Mouse (Mus musculus): ENCODE results near the gene Wdr95. TPM values are rescaled to one million over a fixed set of nuclear protein-coding genes. Genes with fewer than 3 reads are reported as not detected.

The Wdr95 gene
- polyA plus RNA-seq, 1 experiment from 2014 or later: 0.19 TPM

DNA sequence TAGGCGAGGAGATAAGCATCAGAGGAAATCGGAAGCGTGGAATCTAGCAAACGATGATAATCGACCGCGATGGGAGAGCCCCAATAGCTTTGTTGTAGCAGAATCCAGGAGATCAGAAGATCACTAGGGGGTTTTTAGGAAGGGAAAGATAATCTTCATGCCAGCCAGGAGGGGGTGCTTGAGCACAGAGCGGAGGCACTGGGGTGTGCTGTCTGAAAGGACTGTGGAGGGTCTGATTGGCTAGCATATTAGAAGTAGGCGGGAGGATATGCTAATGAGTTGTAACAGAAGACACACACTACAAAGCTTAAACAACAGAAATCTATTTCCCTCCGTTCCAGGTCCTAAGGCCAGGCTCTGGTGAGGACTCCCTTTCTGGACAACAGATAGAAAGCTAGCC is 57.4 kb downstream of the Wdr95 start:
- no peak overlapping the region for H3K27ac ChIP-seq
- peaks cover 9% of the 10 kb centered on the region; the same call in 1 of the 2 replicates for H3K4me1 ChIP-seq

DNA sequence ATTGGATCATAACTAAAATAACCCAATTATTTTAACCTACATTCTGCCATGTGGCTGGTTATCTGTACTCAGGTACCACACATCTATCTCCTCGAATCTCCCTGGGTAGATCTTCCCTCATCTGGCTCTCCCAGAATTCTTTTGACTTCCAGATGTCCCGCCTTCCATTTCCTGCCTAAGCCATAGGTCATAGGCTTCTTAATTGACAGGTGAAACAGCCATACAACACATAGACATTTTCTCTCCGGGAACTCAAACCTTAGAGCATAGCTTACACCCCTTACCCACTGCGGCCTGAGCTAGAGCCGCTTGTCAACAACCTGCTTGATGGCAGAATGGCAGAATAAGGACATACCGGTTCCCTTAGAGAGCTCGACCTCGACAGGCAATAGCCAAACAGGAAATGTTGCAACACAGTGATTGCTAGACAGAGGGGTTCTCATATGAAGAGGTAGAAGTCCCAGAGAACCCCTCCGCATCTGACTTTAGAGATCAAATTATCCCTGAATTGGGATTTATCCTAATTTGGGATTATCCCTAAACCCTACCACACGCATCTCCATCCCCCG is 58.9 kb downstream of the Wdr95 start:
- WGBS: 84% methylated on average over 11 of the region's 11 CpGs
- H3K9ac ChIP-seq: no peak overlapping the region
- no peak overlapping the region for H3K4me2 ChIP-seq
- no peaks in the 10 kb centered on the region for H3K27me3 ChIP-seq
- ATAC-seq (ENCODE audit: insufficient number of reproducible peaks, low FRiP score, low TSS enrichment, low read depth): no peak
- H3K36me3 ChIP-seq: no peaks in the 10 kb centered on the region
- no peak overlapping the region for H3K27ac ChIP-seq
- no peak overlapping the region for H3K4me3 ChIP-seq
- H3K4me1 ChIP-seq: peaks cover 9% of the 10 kb centered on the region; the same call in 1 of the 2 replicates
- H3K9me3 ChIP-seq: no peaks in the 10 kb centered on the region

More for the DNA sequence above, 57.4 kb downstream of the Wdr95 start:
- WGBS: 71% methylated on average over 10 of the region's 10 CpGs
- H3K4me2 ChIP-seq: no peak overlapping the region
- ATAC-seq (ENCODE audit: insufficient number of reproducible peaks, low FRiP score, low TSS enrichment, low read depth): no peak
- H3K27me3 ChIP-seq: no peaks in the 10 kb centered on the region
- no peaks in the 10 kb centered on the region for H3K36me3 ChIP-seq
- H3K9me3 ChIP-seq: no peaks in the 10 kb centered on the region
- no peak overlapping the region for H3K9ac ChIP-seq
- H3K4me3 ChIP-seq: no peak overlapping the region

DNA sequence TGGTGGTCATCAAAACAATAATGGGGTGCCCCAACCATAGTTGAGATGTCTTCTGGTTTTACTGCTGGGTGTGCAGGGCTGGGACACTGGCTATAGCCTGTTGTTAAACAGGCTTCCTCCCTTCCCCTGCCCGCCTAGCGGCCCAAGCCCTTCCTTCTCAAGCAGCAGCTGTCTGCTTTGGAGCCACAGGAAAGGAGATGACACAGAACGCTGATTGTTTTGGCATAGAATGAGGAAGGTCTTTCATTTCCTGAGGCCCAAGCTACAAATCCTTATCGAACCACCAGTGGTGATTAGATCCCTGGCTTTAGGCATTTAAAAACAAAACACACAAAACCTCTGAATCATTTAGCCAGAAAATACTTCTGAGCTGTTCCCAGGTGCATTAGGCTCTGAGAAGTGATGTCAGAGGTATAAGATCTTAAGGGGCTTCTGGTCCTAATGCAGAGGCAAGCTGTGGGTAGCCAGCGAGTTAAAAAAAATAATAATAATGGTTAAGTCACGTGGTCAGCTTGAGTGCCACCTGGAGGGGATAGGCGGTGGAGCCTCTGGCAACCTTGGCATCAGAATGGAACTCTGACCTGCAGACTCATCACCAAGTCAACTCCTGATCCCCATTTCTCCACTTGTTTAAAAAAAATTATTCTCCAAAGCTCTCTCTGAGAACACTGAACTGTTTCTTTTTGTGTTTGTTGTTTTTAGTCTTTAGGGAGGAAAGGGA is 60.5 kb downstream of the Wdr95 start:
- 58% methylated on average over 7 of the region's 7 CpGs for whole genome bisulfite sequencing
- H3K4me3 ChIP-seq: no peak overlapping the region
- no peak overlapping the region for H3K9ac ChIP-seq
- ATAC-seq (ENCODE audit: insufficient number of reproducible peaks, low FRiP score, low TSS enrichment, low read depth): no peak
- no peaks in the 10 kb centered on the region for H3K27me3 ChIP-seq
- no peaks in the 10 kb centered on the region for H3K36me3 ChIP-seq
- H3K9me3 ChIP-seq: no peaks in the 10 kb centered on the region
- no peak overlapping the region for H3K27ac ChIP-seq
- H3K4me2 ChIP-seq: no peak overlapping the region
- H3K4me1 ChIP-seq: 0 out of 2 replicates have a peak, but pooled peaks cover 6% of the 10 kb centered on the region

DNA sequence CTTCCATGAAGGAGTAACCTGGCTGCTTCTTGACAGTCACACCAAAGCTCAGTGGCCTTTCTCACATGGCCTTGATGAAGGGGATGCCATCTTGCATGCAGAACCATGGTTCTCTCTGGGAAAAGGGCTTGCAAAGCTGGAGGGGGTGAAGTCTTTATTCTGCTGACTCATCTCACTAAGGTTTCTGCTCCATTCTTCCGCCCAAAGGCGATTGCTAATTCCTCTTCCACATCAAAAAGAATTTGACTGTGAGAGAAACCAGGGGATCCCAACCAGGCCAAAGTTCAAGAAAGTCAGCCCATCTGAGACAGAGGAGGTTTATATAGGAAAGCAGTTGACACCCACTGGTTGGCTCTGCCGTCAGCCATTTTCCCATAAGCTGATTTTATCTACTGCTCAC is 61.5 kb downstream of the Wdr95 start:
- no peak for ATAC-seq (ENCODE audit: insufficient number of reproducible peaks, low FRiP score, low TSS enrichment, low read depth)
- WGBS: 39% methylated on average over 3 of the region's 3 CpGs
- Histone ChIP-seq H3K27me3 (no peaks in the 10 kb centered on the region), H3K4me3 (no peak overlapping the region), H3K4me1 (no peaks in the 10 kb centered on the region), H3K9ac (no peak overlapping the region), H3K27ac (no peak overlapping the region), H3K4me2 (no peak overlapping the region), H3K9me3 (no peaks in the 10 kb centered on the region), H3K36me3 (no peaks in the 10 kb centered on the region)

DNA sequence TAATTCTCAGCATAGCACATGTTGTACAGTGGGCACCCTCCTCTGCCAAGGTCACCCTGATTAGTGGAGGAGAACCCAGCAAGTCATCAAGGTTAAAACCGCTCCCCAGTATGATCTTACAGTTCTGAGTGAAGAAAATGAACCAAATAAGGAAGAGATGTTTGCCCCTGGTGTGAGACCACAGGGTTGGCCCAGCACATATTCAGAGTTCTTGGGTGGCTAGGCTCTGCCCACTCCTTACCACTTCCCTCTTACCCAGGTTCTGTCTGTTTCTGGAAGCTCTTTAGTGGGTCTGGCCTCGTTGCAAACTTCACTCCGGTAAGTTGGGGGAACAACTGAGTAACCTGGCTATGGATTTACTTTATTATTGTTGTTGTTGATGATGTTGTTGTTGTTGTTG is 65.7 kb downstream of the Wdr95 start:
- no peaks in the 10 kb centered on the region for H3K9me3 ChIP-seq
- no peaks in the 10 kb centered on the region for H3K36me3 ChIP-seq
- no peak overlapping the region for H3K27ac ChIP-seq
- no peaks in the 10 kb centered on the region for H3K27me3 ChIP-seq
- H3K4me1 ChIP-seq: no peaks in the 10 kb centered on the region
- no peak overlapping the region for H3K9ac ChIP-seq
- 82% methylated on average over 3 of the region's 3 CpGs for WGBS
- no peak overlapping the region for H3K4me2 ChIP-seq
- H3K4me3 ChIP-seq: no peak overlapping the region
- ATAC-seq (ENCODE audit: insufficient number of reproducible peaks, low FRiP score, low TSS enrichment, low read depth): no peak

DNA sequence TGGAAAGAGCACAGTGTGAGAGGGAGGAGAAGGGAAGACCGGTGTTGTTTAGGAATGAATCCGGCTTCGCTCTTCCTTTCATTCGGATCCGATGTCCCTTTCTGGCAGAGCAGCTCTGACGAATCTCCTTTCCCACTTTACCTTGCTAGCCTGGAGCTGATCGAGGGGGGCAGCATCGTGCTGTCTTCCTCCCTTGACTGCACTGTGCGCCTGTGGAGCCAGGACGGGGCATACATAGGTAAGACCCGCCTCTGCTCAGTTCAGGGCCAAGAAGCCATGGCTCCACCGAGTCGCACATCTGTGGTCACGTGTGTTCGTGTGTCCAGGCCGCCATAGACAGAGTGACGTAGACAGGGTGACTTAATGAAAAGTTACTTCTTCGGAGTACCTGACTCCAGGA is 68.9 kb downstream of the Wdr95 start:
- Histone ChIP-seq H3K27ac (no peak overlapping the region), H3K4me1 (no peaks in the 10 kb centered on the region), H3K4me3 (no peak overlapping the region), H3K27me3 (no peaks in the 10 kb centered on the region), H3K36me3 (no peaks in the 10 kb centered on the region), H3K9me3 (no peaks in the 10 kb centered on the region), H3K9ac (no peak overlapping the region), H3K4me2 (no peak overlapping the region)
- no peak for ATAC-seq (ENCODE audit: insufficient number of reproducible peaks, low FRiP score, low TSS enrichment, low read depth)
- WGBS: 46% methylated on average over 18 of the region's 18 CpGs

DNA sequence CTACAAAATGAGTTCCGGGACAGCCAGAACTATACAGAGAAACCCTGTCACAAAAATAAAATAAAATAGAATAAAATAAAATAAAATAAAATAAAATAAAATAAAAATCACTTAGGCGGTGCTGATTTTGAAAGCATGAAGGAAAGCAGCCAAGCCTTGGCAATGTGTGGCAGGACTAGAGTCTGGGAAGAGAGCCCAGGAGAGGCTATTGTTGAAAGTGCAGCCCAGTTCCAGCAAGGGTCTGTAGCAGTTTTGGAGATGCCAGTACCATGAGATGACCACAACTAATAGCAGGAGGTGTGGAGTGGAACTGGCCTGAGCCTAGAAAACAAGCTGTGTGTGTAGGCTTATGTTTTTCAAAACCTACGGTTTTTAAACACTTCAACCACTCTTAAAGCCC is 73.5 kb downstream of the Wdr95 start:
- ATAC-seq (ENCODE audit: insufficient number of reproducible peaks, low FRiP score, low TSS enrichment, low read depth): no peak
- no peaks in the 10 kb centered on the region for H3K36me3 ChIP-seq

DNA sequence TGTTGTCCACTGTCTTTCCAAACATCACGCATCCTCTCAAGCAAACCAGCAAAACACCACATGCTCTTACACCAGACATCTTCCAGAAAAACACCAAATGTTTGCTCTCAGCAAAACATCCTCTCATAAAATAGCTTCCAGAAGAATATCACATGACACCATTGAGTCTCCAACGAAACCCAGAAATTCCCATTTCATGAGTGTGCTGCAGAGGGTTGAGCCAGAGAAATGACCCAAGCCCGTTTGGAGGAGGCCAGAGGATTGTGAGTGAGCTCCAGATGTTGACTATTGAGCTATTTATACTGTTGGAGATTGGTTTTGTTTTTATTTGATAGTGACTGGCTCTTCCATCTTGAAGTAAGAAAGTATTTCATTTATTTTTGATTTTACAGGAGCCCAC is 74.8 kb downstream of the Wdr95 start:
- Histone ChIP-seq H3K9ac (no peak overlapping the region), H3K4me3 (no peak overlapping the region), H3K9me3 (no peaks in the 10 kb centered on the region), H3K27ac (no peak overlapping the region), H3K36me3 (no peaks in the 10 kb centered on the region), H3K4me1 (no peaks in the 10 kb centered on the region), H3K27me3 (no peaks in the 10 kb centered on the region), H3K4me2 (no peak overlapping the region)
- ATAC-seq (ENCODE audit: insufficient number of reproducible peaks, low FRiP score, low TSS enrichment, low read depth): no peak
- WGBS: 62% methylated on average over 3 of the region's 3 CpGs

More for the DNA sequence above, 73.5 kb downstream of the Wdr95 start:
- Histone ChIP-seq H3K4me3 (no peak overlapping the region), H3K9me3 (no peaks in the 10 kb centered on the region), H3K27ac (no peak overlapping the region), H3K9ac (no peak overlapping the region), H3K27me3 (no peaks in the 10 kb centered on the region), H3K4me2 (no peak overlapping the region), H3K4me1 (no peaks in the 10 kb centered on the region)
- WGBS: 84% methylated on average over 3 of the region's 3 CpGs

DNA sequence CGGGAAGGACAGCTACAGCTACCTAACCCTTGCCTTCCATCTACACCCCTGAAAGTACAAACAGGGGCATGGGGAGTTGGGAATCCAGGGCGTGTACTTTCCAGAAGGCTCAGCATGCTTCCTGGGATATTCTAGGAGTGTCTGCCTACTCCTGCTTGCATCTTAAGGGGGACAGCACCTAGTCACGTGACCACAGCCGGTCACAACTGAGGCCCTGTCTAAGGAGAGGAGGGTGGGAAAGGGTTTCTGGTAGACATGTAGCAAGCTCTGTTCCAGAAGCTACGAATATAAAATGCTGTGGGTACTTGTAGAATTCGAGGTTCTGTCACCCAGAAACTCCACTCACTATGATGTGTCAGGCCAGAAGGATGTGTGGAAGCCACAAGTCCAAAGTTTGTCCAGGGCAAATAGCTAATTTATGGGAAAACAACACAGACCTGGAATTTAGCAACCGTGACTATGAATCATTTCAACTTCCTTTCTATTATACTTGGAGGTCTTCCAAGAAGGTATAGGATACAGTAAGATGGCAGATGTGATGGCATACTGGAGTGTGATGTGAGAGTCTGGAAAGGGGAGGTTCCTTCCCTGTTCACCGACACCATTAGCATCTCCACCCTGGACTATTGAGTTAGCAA is 78.7 kb downstream of the Wdr95 start:
- Histone ChIP-seq H3K27me3 (no peaks in the 10 kb centered on the region), H3K9me3 (no peaks in the 10 kb centered on the region), H3K4me1 (0 out of 2 replicates have a peak, but pooled peaks cover 4% of the 10 kb centered on the region), H3K4me3 (no peak overlapping the region), H3K36me3 (no peaks in the 10 kb centered on the region), H3K27ac (no peak overlapping the region), H3K9ac (no peak overlapping the region), H3K4me2 (no peak overlapping the region)
- WGBS: 74% methylated on average over 8 of the region's 8 CpGs
- ATAC-seq (ENCODE audit: insufficient number of reproducible peaks, low FRiP score, low TSS enrichment, low read depth): no peak

DNA sequence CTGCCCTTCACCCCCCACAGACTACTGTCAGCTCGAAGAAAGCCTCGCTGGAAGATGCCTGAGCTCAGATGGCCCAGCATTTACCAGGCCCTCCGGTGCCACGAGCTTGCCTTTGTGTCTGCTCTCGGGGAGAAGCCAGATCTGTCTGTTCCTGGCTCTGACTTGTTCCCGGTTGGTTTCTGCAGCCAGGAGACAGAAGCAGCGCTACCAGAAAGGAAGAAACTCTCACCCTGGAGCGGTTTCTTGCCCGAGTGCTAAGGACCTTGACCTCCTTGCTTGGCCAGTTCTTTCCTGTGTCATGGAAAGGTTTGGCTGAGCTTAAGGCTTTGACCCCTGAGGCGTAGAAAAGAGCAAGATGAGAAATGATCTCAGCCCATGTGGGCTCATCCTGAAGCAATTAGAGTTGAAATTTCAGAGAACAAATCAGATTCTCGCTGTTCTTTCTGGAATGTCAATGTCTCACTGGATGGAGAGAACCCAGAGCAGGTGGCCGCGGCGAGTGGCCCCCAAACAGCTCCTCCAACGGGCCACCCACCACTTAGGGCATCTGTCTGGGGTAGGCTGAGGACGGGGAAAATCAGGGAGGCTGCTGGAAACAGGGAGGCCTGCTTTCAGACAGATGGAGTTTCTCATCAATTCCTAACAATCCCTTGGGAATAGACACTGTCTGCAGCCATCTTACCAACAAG is 83.1 kb downstream of the Wdr95 start:
- Histone ChIP-seq H3K4me1 (0 out of 2 replicates have a peak, but pooled peaks cover 8% of the 10 kb centered on the region), H3K27me3 (no peaks in the 10 kb centered on the region), H3K4me2 (no peak overlapping the region), H3K4me3 (no peak overlapping the region), H3K9ac (no peak overlapping the region), H3K36me3 (peaks cover 25% of the 10 kb centered on the region), H3K9me3 (no peaks in the 10 kb centered on the region), H3K27ac (no peak overlapping the region)
- 58% methylated on average over 16 of the region's 16 CpGs for WGBS
- ATAC-seq (ENCODE audit: insufficient number of reproducible peaks, low FRiP score, low TSS enrichment, low read depth): no peak

DNA sequence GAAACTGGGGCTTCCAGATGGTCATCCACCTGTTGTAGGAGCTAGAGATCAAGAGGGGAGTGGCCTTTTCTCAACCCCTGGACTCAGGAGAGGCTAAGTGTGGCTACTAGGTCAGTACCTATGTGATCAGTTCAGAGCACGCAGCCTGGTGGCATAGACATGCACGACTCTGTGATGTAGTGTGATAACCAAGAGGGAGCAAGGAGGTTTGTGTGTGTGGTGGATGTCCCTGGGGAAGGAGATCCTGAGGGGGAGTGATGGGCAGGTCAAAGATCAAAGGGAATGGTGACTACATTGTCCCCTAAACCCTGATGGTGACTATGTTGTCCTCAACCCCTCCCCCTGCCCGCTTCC is 83.7 kb downstream of the Wdr95 start:
- Histone ChIP-seq H3K4me1 (0 out of 2 replicates have a peak, but pooled peaks cover 8% of the 10 kb centered on the region), H3K27ac (peak overlapping the region; percentile 50; the same call in 1 of the 2 replicates), H3K4me3 (no peak overlapping the region), H3K9me3 (no peaks in the 10 kb centered on the region), H3K36me3 (peaks cover 31% of the 10 kb centered on the region), H3K4me2 (no peak overlapping the region), H3K9ac (no peak overlapping the region), H3K27me3 (no peaks in the 10 kb centered on the region)
- WGBS: 72% methylated on average over 3 of the region's 3 CpGs
- no peak for ATAC-seq (ENCODE audit: insufficient number of reproducible peaks, low FRiP score, low TSS enrichment, low read depth)

DNA sequence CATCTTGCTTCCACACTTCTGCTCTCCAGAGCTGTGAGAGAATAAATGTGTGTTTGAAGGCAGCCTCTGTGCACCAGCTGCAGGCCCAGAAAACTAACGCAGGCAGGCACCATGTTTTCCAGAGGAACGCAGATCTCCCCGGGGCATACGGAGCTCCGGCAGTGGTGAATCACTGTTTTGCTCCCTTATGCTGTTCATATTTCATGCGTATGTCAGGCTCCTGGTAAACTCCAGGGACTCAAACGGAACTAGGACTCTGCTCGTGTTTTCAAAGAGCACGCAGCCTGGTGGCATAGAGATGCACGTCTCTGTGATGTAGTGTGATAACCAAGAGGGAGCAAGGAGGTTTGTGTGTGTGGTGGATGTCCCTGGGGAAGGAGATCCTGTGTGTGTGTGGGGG is 84.3 kb downstream of the Wdr95 start:
- Histone ChIP-seq H3K4me1 (0 out of 2 replicates have a peak, but pooled peaks cover 8% of the 10 kb centered on the region), H3K4me2 (no peak overlapping the region), H3K9me3 (no peaks in the 10 kb centered on the region), H3K4me3 (no peak overlapping the region), H3K27ac (peak overlapping the region; percentile 50; the same call in 1 of the 2 replicates), H3K27me3 (no peaks in the 10 kb centered on the region), H3K36me3 (peaks cover 35% of the 10 kb centered on the region), H3K9ac (no peak overlapping the region)
- 53% methylated on average over 10 of the region's 10 CpGs for WGBS
- no peak for ATAC-seq (ENCODE audit: insufficient number of reproducible peaks, low FRiP score, low TSS enrichment, low read depth)

All from limb, embryonic 15.5 days (tissue).